Mouse (Mus musculus) CH12.LX (cell line): ENCODE data around the gene Prr12. TPM values are rescaled to one million over a fixed set of nuclear protein-coding genes. Genes with fewer than 3 reads are reported as not detected.

ENCODE experiments used
- DNase-seq: peaks from one replicate; pipeline ENCODE4 v3.0.0-alpha.2; 2013; ENCODE audit errors: extremely low read depth
- H3K27ac ChIP-seq: 2 replicates; pipeline ENCODE4 v1.5.1; 2012; ENCODE audit warnings: low read depth, mild to moderate bottlenecking, control low read depth, moderate library complexity; ENCODE audit not compliant: insufficient read depth
- H3K27me3 ChIP-seq: replicated peaks from 2 replicates; pipeline ENCODE3; 2012; ENCODE audit warnings: inconsistent platforms
- H3K36me3 ChIP-seq, 2 experiments: replicated peaks in 1 of 2; 2 replicates each; pipeline versions ENCODE3 to v1.6.1; 2012; ENCODE audit warnings: inconsistent platforms in 1 of 2, low read length in 1 of 2, mild to moderate bottlenecking in 1 of 2, mixed read lengths in 1 of 2, moderate library complexity in 1 of 2; ENCODE audit not compliant: control insufficient read depth in 1 of 2, insufficient read depth in 1 of 2
- H3K4me1 ChIP-seq, 2 experiments: 2 replicates each; pipeline ENCODE4 v1.6.1; 2012; ENCODE audit warnings: inconsistent platforms in 1 of 2, moderate library complexity in 1 of 2; ENCODE audit not compliant: insufficient read depth in 2 of 2, control insufficient read depth in 1 of 2
- H3K4me2 ChIP-seq: 2 replicates; pipeline ENCODE4 v1.6.1; 2012; ENCODE audit warnings: low read depth, mild to moderate bottlenecking, control low read depth; ENCODE audit not compliant: poor library complexity, insufficient read depth, severe bottlenecking
- H3K4me3 ChIP-seq, 3 experiments: fragments of 150-350 bp in 1 of 3; sonication (generic) in 1 of 3; replicated peaks in 1 of 3; 2 replicates each; pipeline versions ENCODE3 to v1.5.1; 2011 to 2012; ENCODE audit warnings: low read depth in 2 of 3, low read length in 2 of 3, mild to moderate bottlenecking in 2 of 3, moderate library complexity in 2 of 3, control low read depth in 1 of 3, improper control_type of control experiment in 1 of 3, inconsistent platforms in 1 of 3, mixed read lengths in 1 of 3; ENCODE audit not compliant: poor library complexity in 1 of 3
- H3K79me2 ChIP-seq: replicated peaks from 2 replicates; pipeline ENCODE4 v1.6.1; 2012; ENCODE audit warnings: mild to moderate bottlenecking, moderate library complexity; ENCODE audit not compliant: control insufficient read depth, poor library complexity, insufficient read depth, severe bottlenecking; ENCODE audit errors: extremely low read depth
- H3K9ac ChIP-seq: 2 replicates; pipeline ENCODE4 v1.6.1; 2012; ENCODE audit warnings: low read depth, mild to moderate bottlenecking, control low read depth, moderate library complexity; ENCODE audit not compliant: insufficient read depth
- H3K9me3 ChIP-seq: replicated peaks from 2 replicates; pipeline ENCODE3; 2012; ENCODE audit warnings: low read length, inconsistent platforms, mixed read lengths
- BHLHE40 ChIP-seq: IDR thresholded peaks from 2 replicates; pipeline ENCODE4 v1.6.1; 2011; ENCODE audit warnings: mild to moderate bottlenecking, low read depth, low read length, improper control_type of control experiment
- ETS1 ChIP-seq: conservative IDR thresholded peaks from 2 replicates; pipeline ENCODE4 v1.6.1; 2012; ENCODE audit warnings: low read depth, mild to moderate bottlenecking, inconsistent platforms, low read length, improper control_type of control experiment, moderate library complexity
- IRF4 ChIP-seq: IDR thresholded peaks from 2 replicates; pipeline ENCODE4 v1.6.1; 2014; ENCODE audit warnings: low read depth, mild to moderate bottlenecking, inconsistent platforms, low read length, improper control_type of control experiment
- JUND ChIP-seq: conservative IDR thresholded peaks from 2 replicates; pipeline ENCODE4 v1.6.1; 2011; ENCODE audit warnings: low read depth, low read length, improper control_type of control experiment
- MAFK ChIP-seq: IDR thresholded peaks from 2 replicates; pipeline ENCODE4 v1.6.1; 2011; ENCODE audit warnings: low read length, improper control_type of control experiment; ENCODE audit not compliant: insufficient replicate concordance
- MAX ChIP-seq: IDR thresholded peaks from 2 replicates; pipeline ENCODE4 v1.6.1; 2011; ENCODE audit warnings: low read length, improper control_type of control experiment
- MAZ ChIP-seq: IDR thresholded peaks from 2 replicates; pipeline ENCODE4 v1.6.1; 2012; ENCODE audit warnings: low read depth, mild to moderate bottlenecking, inconsistent platforms, low read length, improper control_type of control experiment, moderate library complexity
- MYC ChIP-seq: IDR thresholded peaks from 2 replicates; pipeline ENCODE4 v1.6.1; 2011; ENCODE audit warnings: low read depth, mild to moderate bottlenecking, improper control_type of control experiment, low read length
- PAX5 ChIP-seq: IDR thresholded peaks from 2 replicates; pipeline ENCODE4 v1.6.1; 2012; ENCODE audit warnings: low read length, inconsistent platforms, mixed read lengths
- POLR2A ChIP-seq: IDR thresholded peaks from 2 replicates; pipeline ENCODE4 v1.6.1; 2011; ENCODE audit warnings: low read depth, mild to moderate bottlenecking, improper control_type of control experiment, low read length
- POLR2AphosphoS2 ChIP-seq: IDR thresholded peaks from 2 replicates; pipeline ENCODE4 v1.6.1; 2011; ENCODE audit warnings: low read depth, low read length, improper control_type of control experiment
- RAD21 ChIP-seq: IDR thresholded peaks from 2 replicates; pipeline ENCODE4 v1.6.1; 2011; ENCODE audit warnings: low read depth, mild to moderate bottlenecking, low read length, improper control_type of control experiment, moderate library complexity
- TBP ChIP-seq: conservative IDR thresholded peaks from 2 replicates; pipeline ENCODE4 v1.6.1; 2011; ENCODE audit warnings: low read depth, low read length, improper control_type of control experiment
- TCF12 ChIP-seq: IDR thresholded peaks from 2 replicates; pipeline ENCODE4 v1.6.1; 2014; ENCODE audit warnings: low read depth, mild to moderate bottlenecking, inconsistent platforms, low read length, improper control_type of control experiment
- USF1 ChIP-seq: IDR thresholded peaks from 2 replicates; pipeline ENCODE4 v1.6.1; 2014; ENCODE audit warnings: low read depth, mild to moderate bottlenecking, inconsistent platforms, low read length, improper control_type of control experiment
- USF2 ChIP-seq: conservative IDR thresholded peaks from 2 replicates; pipeline ENCODE4 v1.6.1; 2011; ENCODE audit warnings: low read depth, low read length, improper control_type of control experiment
- ZMIZ1 ChIP-seq: IDR thresholded peaks from 2 replicates; pipeline ENCODE4 v1.6.1; 2012; ENCODE audit warnings: low read depth, mild to moderate bottlenecking, inconsistent platforms, low read length, improper control_type of control experiment
- ZNF384 ChIP-seq: IDR thresholded peaks from 2 replicates; pipeline ENCODE4 v1.6.1; 2012; ENCODE audit warnings: low read depth, low read length, improper control_type of control experiment, inconsistent platforms
- dilution Hi-C: fragments of 300-500 bp; cut with MboI; formaldehyde crosslinking; loops from 2 replicates; pipeline ENCODE4 v1.14.3; 2020; ENCODE audit warnings: low sequenced_read_pairs; ENCODE audit not compliant: extremely low pct_unique_long_range_greater_than_20kb, extremely low pct_ligation_motif_present
- in situ Hi-C: fragments of 300-500 bp; cut with MboI; formaldehyde crosslinking; loops from 3 replicates; pipeline ENCODE4 v1.14.3; 2019; ENCODE audit warnings: low sequenced_read_pairs, low pct_ligation_motif_present, low pct_unique_long_range_greater_than_20kb, mixed read lengths
- polyA plus RNA-seq: library from polyadenylated mRNA; unstranded; fragments of >175 nt; gene quantifications from 2 replicates; pipeline ENCODE4 v1.2.1, GENCODE M21; 2012; ENCODE audit warnings: low read depth; ENCODE audit not compliant: insufficient read length
- total RNA-seq, 2 experiments: library from RNA; depleted of rRNA; stranded (reverse); fragments of 300-350 nt in 1 of 2; fragments of >200 nt in 1 of 2; gene quantifications; 2 replicates each; pipeline ENCODE4 v1.2.3; 2012 to 2014

Prr12 gene
- total and polyA plus RNA-seq, 3 experiments: 1.2 to 20.5 (median 6.5) TPM

GRCm38 (mm10) chr7:45048001-45048890 lies 4.4 kb downstream of the Prr12 start:
- TF ChIP-seq MAZ (no peak), ZMIZ1 (no peak), MAX (no peak), MYC (no peak), ETS1 (no peak), POLR2A (no peak), POLR2AphosphoS2 (no peak), TCF12 (no peak), JUND (no peak)
- Histone ChIP-seq H3K79me2 (peaks cover 5% of the 10 kb centered on the region), H3K4me1 (peaks cover 0 to 10% of the 10 kb centered on the region in 2 experiments; a peak in 2 of 4 replicates), H3K4me2 (no peak overlapping the region), H3K27me3 (no peaks in the 10 kb centered on the region), H3K27ac (no peak overlapping the region), H3K4me3 (no peak overlapping the region), H3K36me3 (peaks cover 61 to 62% of the 10 kb centered on the region in 2 experiments), H3K9ac (no peak overlapping the region), H3K9me3 (no peaks in the 10 kb centered on the region)
- DNase-seq: no peak
- in situ Hi-C loops: loop anchor here (5.0 kb wide), 1 partner anchor 61 kb away; the partner anchor contains the start of gene Prmt1
- dilution Hi-C loops: no loop called here

- Histone ChIP-seq H3K9ac (no peak overlapping the region), H3K27me3 (no peaks in the 10 kb centered on the region), H3K27ac (no peak overlapping the region), H3K4me1 (peaks cover 0 to 10% of the 10 kb centered on the region in 2 experiments; a peak in 2 of 4 replicates), H3K4me3 (no peak overlapping the region), H3K4me2 (no peak overlapping the region), H3K9me3 (no peaks in the 10 kb centered on the region), H3K36me3 (peaks cover 68 to 70% of the 10 kb centered on the region in 2 experiments), H3K79me2 (peaks cover 5% of the 10 kb centered on the region)
- DNase-seq: no peak
- TF ChIP-seq MAFK (no peak), USF1 (no peak), USF2 (no peak), ZNF384 (no peak), PAX5 (no peak), ETS1 (no peak), IRF4 (no peak), MAX (no peak), JUND (no peak), TBP (no peak), RAD21 (no peak), MYC (no peak), BHLHE40 (no peak)
- in situ Hi-C loops (loop anchor here (5.0 kb wide), 1 partner anchor 60 kb away; the partner anchor contains the start of gene Prmt1), dilution Hi-C loops (no loop called here)
Measured at GRCm38 (mm10) chr7:45047491-45047890, 5.2 kb downstream of the Prr12 start.
